14 mouse cellular contexts compared by ENCODE assay signal in the genomic region with DNA sequence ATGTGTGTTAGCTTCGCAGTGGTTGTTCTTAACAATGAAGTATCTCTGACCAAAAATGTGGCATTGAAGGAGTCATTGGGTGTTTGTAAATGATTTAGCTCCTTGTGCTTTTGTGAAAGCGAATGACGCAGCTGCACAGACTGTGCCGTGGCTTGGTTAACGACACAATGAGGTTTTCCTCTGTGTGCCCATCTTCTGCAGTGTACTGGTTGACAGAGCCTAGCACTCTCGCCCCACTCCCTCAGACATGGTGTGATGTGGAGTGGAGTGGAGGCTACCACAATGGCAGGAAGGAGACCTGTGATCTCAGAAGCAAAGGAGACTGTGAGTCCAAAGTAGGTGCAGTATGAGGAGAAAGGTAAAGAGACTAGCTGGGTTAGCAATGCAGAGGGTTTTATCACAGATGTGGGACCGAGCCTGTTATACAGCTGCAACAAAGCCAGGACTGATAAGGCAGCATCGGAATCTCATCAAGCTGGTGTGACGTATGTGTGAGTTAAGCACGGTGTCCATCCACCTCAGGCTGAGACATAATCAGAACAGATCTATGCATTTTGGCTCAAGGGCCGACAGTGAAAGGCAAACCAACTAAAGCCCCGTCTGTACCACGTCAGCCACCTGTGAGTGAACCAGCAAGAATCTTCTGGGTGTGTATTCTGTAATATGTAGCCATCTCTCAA.
DNase-seq lines count a peak whose midpoint lies in the region; ATAC-seq and TF ChIP-seq lines count a peak whose summit lies in the region.
"Had no signal": no experiment of that assay in that cellular context is flagged by ENCODE, and none has a peak within 500 bp of the region (broad histone marks: within the 10 kb centered on the region; RNA-seq: fewer than 3 reads in every experiment).

No protein-coding gene starts in this region.

- no peak overlapping the region for H3K4me3 ChIP-seq in kidney, embryonic 15.5 days (replicated peaks)
- H3K4me3 ChIP-seq in forebrain, embryonic 12.5 days (replicated peaks): no peak overlapping the region
- H3K4me3 ChIP-seq in hindbrain, postnatal 0 days (ENCODE audit: low read length): no peak overlapping the region
- H3K4me3 ChIP-seq in midbrain, embryonic 16.5 days (ENCODE audit: low read depth, low read length): no peak overlapping the region
- no peak overlapping the region for H3K4me3 ChIP-seq in intestine, embryonic 15.5 days (replicated peaks)
- H3K4me3 ChIP-seq: embryonic facial prominence, embryonic 13.5 days had no signal

- 0 out of 2 replicates have a peak, but pooled peaks have one; percentile 16 for ATAC-seq in kidney, embryonic 15.5 days (replicated peaks; ENCODE audit: low FRiP score)
- ATAC-seq in forebrain, embryonic 12.5 days (ENCODE audit: low FRiP score): peak; percentile 42; the same call in 1 of the 2 replicates
- ATAC-seq in hindbrain, postnatal 0 days: peak; percentile 80
- ATAC-seq in midbrain, embryonic 16.5 days: peak; percentile 81
- no peak for ATAC-seq in intestine, embryonic 15.5 days

- H3K9me3 ChIP-seq in kidney, embryonic 15.5 days (replicated peaks): no peaks in the 10 kb centered on the region
- H3K9me3 ChIP-seq in forebrain, embryonic 12.5 days: no peaks in the 10 kb centered on the region
- no peaks in the 10 kb centered on the region for H3K9me3 ChIP-seq in hindbrain, postnatal 0 days (ENCODE audit: low read length)
- H3K9me3 ChIP-seq in midbrain, embryonic 16.5 days (replicated peaks; ENCODE audit: control insufficient read depth, low read length, poor library complexity, severe bottlenecking): no peaks in the 10 kb centered on the region
- no peaks in the 10 kb centered on the region for H3K9me3 ChIP-seq in intestine, embryonic 15.5 days
- H3K9me3 ChIP-seq: embryonic facial prominence, embryonic 13.5 days had no signal

- no peak for TF ChIP-seq CTCF in hindbrain, postnatal 0 days (IDR thresholded peaks at IDR 0.05; ENCODE audit: low read depth)

- 58% methylated on average over 13 of the region's 13 CpGs for WGBS in kidney, embryonic 15.5 days
- 62% methylated on average over 13 of the region's 13 CpGs for WGBS in forebrain, embryonic 12.5 days
- WGBS in hindbrain, postnatal 0 days: 55% methylated on average over 13 of the region's 13 CpGs
- 56% methylated on average over 13 of the region's 13 CpGs for WGBS in midbrain, embryonic 16.5 days
- 70% methylated on average over 13 of the region's 13 CpGs for WGBS in intestine, embryonic 15.5 days

- DNase-seq in kidney, postnatal 4 days: no peak
- DNase-seq in hindbrain, postnatal 0 days (ENCODE audit: low spot score): peak; percentile 17
- DNase-seq in layer of hippocampus, postnatal 10 days (ENCODE audit: low spot score in 2 of 2): no peak
- DNase-seq in embryo, embryonic 10.5 days (ENCODE audit: low spot score): no peak
- DNase-seq: cerebellum, postnatal 14 days; heart, postnatal 10 days; kidney, adult 18-20 months; lung, adult 18-20 months; right cerebral cortex, postnatal 14 days had no signal

- no peak overlapping the region for H3K9ac ChIP-seq in kidney, embryonic 15.5 days
- no peak overlapping the region for H3K9ac ChIP-seq in forebrain, embryonic 12.5 days
- peak overlapping the region; percentile 24; the same call in 1 of the 2 replicates for H3K9ac ChIP-seq in hindbrain, postnatal 0 days (replicated peaks; ENCODE audit: low read length)
- peak overlapping the region; percentile 30; the same call in 1 of the 2 replicates for H3K9ac ChIP-seq in midbrain, embryonic 16.5 days (ENCODE audit: low read depth, low read length)
- H3K9ac ChIP-seq in intestine, embryonic 15.5 days: no peak overlapping the region
- H3K9ac ChIP-seq: embryonic facial prominence, embryonic 13.5 days had no signal

- H3K36me3 ChIP-seq in kidney, embryonic 15.5 days: no peaks in the 10 kb centered on the region
- no peaks in the 10 kb centered on the region for H3K36me3 ChIP-seq in forebrain, embryonic 12.5 days (replicated peaks)
- no peaks in the 10 kb centered on the region for H3K36me3 ChIP-seq in hindbrain, postnatal 0 days (ENCODE audit: insufficient read depth, low read length)
- no peaks in the 10 kb centered on the region for H3K36me3 ChIP-seq in midbrain, embryonic 16.5 days (ENCODE audit: control insufficient read depth, insufficient read depth, low read length)
- no peaks in the 10 kb centered on the region for H3K36me3 ChIP-seq in intestine, embryonic 15.5 days
- H3K36me3 ChIP-seq: embryonic facial prominence, embryonic 13.5 days had no signal

- peaks cover 13% of the 10 kb centered on the region for H3K4me1 ChIP-seq in kidney, embryonic 15.5 days
- H3K4me1 ChIP-seq in forebrain, embryonic 12.5 days: peaks cover 27% of the 10 kb centered on the region
- 0 out of 2 replicates have a peak, but pooled peaks cover 4% of the 10 kb centered on the region for H3K4me1 ChIP-seq in hindbrain, postnatal 0 days (ENCODE audit: insufficient read depth, low read length)
- peaks cover 26% of the 10 kb centered on the region for H3K4me1 ChIP-seq in midbrain, embryonic 16.5 days (ENCODE audit: control insufficient read depth, insufficient read depth, low read length)
- H3K4me1 ChIP-seq in intestine, embryonic 15.5 days (replicated peaks): no peaks in the 10 kb centered on the region

- peak overlapping the region; percentile 27; the same call in 1 of the 2 replicates for H3K27ac ChIP-seq in kidney, embryonic 15.5 days
- H3K27ac ChIP-seq in forebrain, embryonic 12.5 days: no peak overlapping the region; the same call in 1 of the 2 replicates
- peak overlapping the region; percentile 74 for H3K27ac ChIP-seq in hindbrain, postnatal 0 days
- peak overlapping the region; percentile 77 for H3K27ac ChIP-seq in midbrain, embryonic 16.5 days (ENCODE audit: low read length)
- H3K27ac ChIP-seq in intestine, embryonic 15.5 days: no peak overlapping the region
- H3K27ac ChIP-seq: embryonic facial prominence, embryonic 13.5 days had no signal

- peak overlapping the region; percentile 1; the same call in 1 of the 2 replicates for H3K4me2 ChIP-seq in kidney, embryonic 15.5 days
- no peak overlapping the region for H3K4me2 ChIP-seq in forebrain, embryonic 12.5 days
- peak overlapping the region; percentile 18; the same call in 1 of the 2 replicates for H3K4me2 ChIP-seq in hindbrain, postnatal 0 days (ENCODE audit: low read depth, low read length)
- H3K4me2 ChIP-seq in midbrain, embryonic 16.5 days (ENCODE audit: low read length): no peak overlapping the region
- no peak overlapping the region for H3K4me2 ChIP-seq in intestine, embryonic 15.5 days (replicated peaks)
- H3K4me2 ChIP-seq: embryonic facial prominence, embryonic 13.5 days had no signal

- H3K27me3 ChIP-seq in kidney, embryonic 15.5 days: no peaks in the 10 kb centered on the region
- no peaks in the 10 kb centered on the region for H3K27me3 ChIP-seq in forebrain, embryonic 12.5 days
- H3K27me3 ChIP-seq in hindbrain, postnatal 0 days (ENCODE audit: insufficient read depth, low read length): no peaks in the 10 kb centered on the region
- no peaks in the 10 kb centered on the region for H3K27me3 ChIP-seq in midbrain, embryonic 16.5 days (ENCODE audit: control insufficient read depth, insufficient read depth, low read depth, low read length)
- no peaks in the 10 kb centered on the region for H3K27me3 ChIP-seq in intestine, embryonic 15.5 days (replicated peaks)
- H3K27me3 ChIP-seq: embryonic facial prominence, embryonic 13.5 days had no signal

Comparison
In these comparisons a context has a peak if more than half of its experiments do, and no peak if none do; other contexts are left out.
1. H3K27ac ChIP-seq: peak in kidney, embryonic 15.5 days (single experiment), hindbrain, postnatal 0 days (single experiment) and midbrain, embryonic 16.5 days (single experiment); none in forebrain, embryonic 12.5 days (single experiment) and intestine, embryonic 15.5 days (single experiment).
2. H3K4me2 ChIP-seq: peak in kidney, embryonic 15.5 days (single experiment) and hindbrain, postnatal 0 days (single experiment); none in forebrain, embryonic 12.5 days (single experiment), midbrain, embryonic 16.5 days (single experiment) and intestine, embryonic 15.5 days (single experiment).
3. H3K9ac ChIP-seq: peak in hindbrain, postnatal 0 days (single experiment) and midbrain, embryonic 16.5 days (single experiment); none in kidney, embryonic 15.5 days (single experiment), forebrain, embryonic 12.5 days (single experiment) and intestine, embryonic 15.5 days (single experiment).